Mouse (Mus musculus): Measurements from ENCODE around the gene Fbxl14.
A peak's percentile ranks its signal among the peaks of the same experiment; 100 is the strongest.
"Not testable (repeated sequence)": the region's sequence is repeated elsewhere in the genome, so short reads cannot be mapped to it uniquely, and the experiment has no call there.

Fbxl14 gene

GRCm38 (mm10) chr6:119470777-119471176 lies 8.7 kb upstream of the Fbxl14 start:
- no peak for DNase-seq (ENCODE audit: low spot score in 2 of 2)

GRCm38 (mm10) chr6:119472135-119472534 lies 7.3 kb upstream of the Fbxl14 start:
- DNase-seq (ENCODE audit: low spot score in 2 of 2): peak; percentile 39 to 42

DNA sequence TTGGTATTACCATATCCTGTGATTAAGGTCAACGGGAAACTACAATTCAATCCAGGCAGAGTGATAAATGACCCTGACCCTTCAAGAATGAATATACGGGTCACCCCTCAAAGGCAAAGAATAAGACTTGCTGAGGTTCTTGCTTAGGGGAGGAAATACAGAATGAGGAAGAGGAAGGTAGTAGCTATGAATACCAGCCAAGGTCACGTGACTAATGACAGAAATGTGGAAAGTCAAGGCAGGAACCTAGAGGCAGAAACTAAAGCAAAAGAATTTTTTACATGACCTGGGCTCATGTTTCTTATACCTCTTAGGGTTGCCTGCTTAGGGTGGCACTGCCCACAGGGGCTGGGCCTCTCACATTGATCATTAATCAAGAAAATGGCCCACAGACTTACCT lies 6.8 kb upstream of the Fbxl14 start:
- no peak for DNase-seq (ENCODE audit: low spot score in 2 of 2)

DNA sequence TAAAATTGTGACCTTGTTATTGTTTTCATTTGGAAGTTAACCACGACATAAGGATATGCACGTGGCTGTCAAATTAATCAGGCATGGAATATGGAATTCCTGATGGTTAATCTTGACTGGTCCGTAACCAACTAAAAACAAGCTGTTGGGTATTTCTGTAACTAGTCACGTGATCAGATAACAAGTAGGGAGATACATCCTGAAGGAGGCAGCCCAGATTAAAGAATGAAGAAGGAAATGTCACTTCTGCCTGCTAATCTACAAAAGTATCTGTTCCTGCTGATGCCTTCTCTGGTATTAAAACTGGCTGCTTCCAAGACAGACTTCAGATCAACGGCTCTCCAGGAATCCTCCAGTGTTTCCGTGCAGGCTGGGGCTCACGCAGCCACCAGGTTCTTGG lies 6.0 kb upstream of the Fbxl14 start:
- no peak for DNase-seq (ENCODE audit: low spot score in 2 of 2)

- DNase-seq (ENCODE audit: low spot score in 2 of 2): no peak
Measured at GRCm38 (mm10) chr6:119473992-119474391, 5.5 kb upstream of the Fbxl14 start.

DNA sequence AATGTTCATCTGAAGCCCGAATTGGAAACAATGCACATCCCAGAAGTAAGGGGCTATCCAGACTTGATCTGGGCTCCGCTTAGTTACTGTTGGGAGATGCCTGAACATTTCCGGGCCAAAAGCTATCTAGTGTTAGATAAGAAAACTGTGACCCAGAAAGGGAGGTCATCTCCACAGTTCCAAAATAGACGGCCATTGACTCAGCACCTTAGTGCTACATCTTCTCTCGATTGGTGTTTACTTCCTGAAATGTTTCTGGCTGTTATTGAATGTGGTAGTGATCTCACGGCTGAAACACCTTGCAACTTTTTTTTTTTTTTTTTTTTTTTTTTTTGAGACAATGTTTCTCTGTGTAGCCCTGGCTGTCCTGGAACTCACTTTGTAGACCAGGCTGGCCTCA lies 3.5 kb upstream of the Fbxl14 start:
- DNase-seq (ENCODE audit: low spot score in 2 of 2): no peak

GRCm38 (mm10) chr6:119477686-119478310 lies 1.7 kb upstream of the Fbxl14 start:
- DNase-seq (ENCODE audit: low spot score in 2 of 2): no peak

- peak; percentile 78 to 80 for DNase-seq (ENCODE audit: low spot score in 2 of 2)
Measured at GRCm38 (mm10) chr6:119478560-119479342, 717 bp upstream of the Fbxl14 start.

DNA sequence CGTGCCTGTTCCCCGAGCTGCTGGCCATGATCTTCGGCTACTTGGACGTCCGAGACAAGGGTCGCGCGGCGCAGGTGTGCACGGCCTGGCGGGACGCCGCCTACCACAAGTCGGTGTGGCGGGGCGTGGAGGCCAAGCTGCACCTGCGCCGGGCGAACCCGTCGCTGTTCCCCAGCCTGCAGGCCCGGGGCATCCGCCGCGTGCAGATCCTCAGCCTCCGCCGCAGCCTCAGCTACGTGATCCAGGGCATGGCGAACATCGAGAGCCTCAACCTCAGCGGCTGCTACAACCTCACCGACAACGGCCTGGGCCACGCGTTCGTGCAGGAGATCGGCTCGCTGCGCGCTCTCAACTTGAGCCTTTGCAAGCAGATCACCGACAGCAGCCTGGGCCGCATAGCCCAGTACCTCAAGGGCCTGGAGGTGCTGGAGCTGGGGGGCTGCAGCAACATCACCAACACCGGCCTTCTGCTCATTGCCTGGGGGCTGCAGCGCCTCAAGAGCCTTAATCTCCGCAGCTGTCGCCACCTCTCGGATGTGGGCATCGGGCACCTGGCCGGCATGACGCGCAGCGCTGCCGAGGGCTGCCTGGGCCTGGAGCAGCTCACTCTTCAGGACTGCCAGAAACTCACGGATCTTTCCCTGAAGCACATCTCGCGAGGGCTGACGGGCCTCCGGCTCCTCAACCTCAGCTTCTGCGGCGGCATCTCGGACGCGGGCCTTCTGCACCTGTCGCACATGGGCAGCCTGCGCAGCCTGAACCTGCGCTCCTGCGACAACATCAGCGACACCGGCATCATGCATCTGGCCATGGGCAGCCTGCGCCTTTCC lies 623 bp downstream of the Fbxl14 start:
- peak; percentile 39 to 54 for DNase-seq (ENCODE audit: low spot score in 2 of 2)

GRCm38 (mm10) chr6:119480706-119481331 lies 1.4 kb downstream of the Fbxl14 start:
- DNase-seq (ENCODE audit: low spot score in 2 of 2): peak in 1 of 2 experiments; percentile 9

DNA sequence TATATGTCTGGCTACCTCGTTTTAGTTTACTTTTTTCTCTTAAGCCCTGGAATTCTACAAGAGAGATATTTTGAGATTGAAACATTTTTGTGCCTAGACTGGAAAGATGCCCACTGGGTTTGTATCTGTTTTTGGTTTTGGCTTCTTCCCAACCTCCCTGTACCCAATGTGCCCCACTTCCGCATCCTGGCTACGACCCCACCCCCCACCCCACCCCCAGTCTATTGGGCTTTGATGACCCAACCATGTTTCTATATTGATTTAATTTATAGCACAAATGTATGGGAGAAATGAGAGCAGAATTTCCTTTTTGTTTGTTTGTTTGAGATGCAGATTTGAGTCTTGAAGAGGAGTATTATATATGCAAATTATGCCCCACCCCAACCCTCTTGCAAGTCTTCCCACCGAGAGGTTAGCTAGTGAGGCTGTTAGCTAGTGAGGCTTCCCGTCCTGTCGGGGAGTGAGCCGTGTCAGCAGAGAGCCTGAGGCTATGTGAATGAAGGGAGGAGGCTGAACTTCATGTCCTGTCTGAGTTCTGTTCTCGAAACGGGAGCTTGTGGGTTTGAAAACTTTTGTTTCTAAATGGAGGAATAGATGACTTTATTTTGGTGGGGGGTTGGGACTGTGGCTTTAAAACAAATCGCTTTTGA lies 2.4 kb downstream of the Fbxl14 start:
- not testable (repeated sequence) for DNase-seq (ENCODE audit: low spot score in 2 of 2)

- peak; percentile 18 to 48 for DNase-seq (ENCODE audit: low spot score in 2 of 2)
Measured at GRCm38 (mm10) chr6:119482958-119483600, 3.6 kb downstream of the Fbxl14 start.

GRCm38 (mm10) chr6:119485486-119485885 lies 6.0 kb downstream of the Fbxl14 start:
- DNase-seq (ENCODE audit: low spot score in 2 of 2): no peak

- no peak for DNase-seq (ENCODE audit: low spot score in 2 of 2)
Measured at GRCm38 (mm10) chr6:119486381-119487084, 7.1 kb downstream of the Fbxl14 start.

GRCm38 (mm10) chr6:119487085-119487458 lies 7.6 kb downstream of the Fbxl14 start:
- DNase-seq (ENCODE audit: low spot score in 2 of 2): no peak

DNA sequence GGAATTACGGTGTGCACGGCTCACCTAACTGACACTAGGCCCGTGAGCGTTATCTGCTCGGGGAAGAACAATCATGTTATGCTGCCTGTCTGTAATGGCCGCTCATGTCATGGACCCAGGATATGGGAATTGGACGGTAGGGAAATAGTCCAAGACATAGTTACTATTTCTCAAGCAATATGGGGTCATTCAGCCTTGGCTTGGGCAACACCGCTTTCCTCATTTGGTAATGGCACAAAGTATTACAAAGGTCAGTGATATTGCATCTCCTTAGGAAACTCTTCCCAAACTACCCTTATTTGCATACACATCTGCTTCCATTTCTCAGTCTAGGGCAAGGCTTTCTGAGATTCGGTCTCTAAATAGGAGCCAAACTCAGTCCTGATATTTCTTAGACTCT lies 8.2 kb downstream of the Fbxl14 start:
- no peak for DNase-seq (ENCODE audit: low spot score in 2 of 2)

- DNase-seq (ENCODE audit: low spot score in 2 of 2): no peak
Measured at GRCm38 (mm10) chr6:119489765-119490164, 10.3 kb downstream of the Fbxl14 start.

- no peak for DNase-seq (ENCODE audit: low spot score in 2 of 2)
Measured at GRCm38 (mm10) chr6:119490549-119490948, 11.1 kb downstream of the Fbxl14 start.

- DNase-seq (ENCODE audit: low spot score in 2 of 2): no peak
Measured at GRCm38 (mm10) chr6:119491006-119491405, 11.5 kb downstream of the Fbxl14 start.

DNA sequence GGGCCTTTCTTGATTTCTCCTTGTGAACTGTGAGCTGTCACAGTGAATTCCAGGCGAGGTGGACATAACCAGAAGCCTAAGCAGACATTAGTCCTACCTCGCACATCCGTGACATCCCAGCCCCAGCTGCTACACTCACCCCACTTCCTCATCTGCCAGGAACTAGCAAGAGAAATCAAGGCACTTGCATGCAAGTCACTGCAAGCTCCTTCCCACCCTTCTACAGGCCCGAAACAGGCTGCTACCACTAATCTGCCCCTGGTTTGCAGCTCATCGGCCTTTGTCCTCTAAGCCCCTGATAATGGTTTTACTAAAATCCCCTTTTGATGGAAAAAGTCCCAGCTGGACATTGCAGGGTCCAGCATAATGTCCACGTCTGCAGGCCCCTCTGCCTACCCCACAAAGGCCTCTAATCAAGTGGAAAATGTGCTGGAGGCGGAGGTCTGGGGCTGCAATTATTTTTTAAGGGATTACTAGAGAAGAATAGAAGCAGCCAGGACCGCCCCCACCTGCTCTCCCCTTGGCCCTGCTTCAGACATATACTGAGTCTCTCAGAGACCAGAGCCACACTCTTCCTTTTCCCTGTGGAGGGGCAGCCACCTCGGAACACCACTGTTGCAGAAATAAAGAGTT lies 12.6 kb downstream of the Fbxl14 start:
- no peak for DNase-seq (ENCODE audit: low spot score in 2 of 2)

All from urinary bladder, postnatal 36 days (tissue).